Mouse (Mus musculus): ENCODE results near the gene Lpcat1. TPM values are rescaled to one million over a fixed set of nuclear protein-coding genes. Genes with fewer than 3 reads are reported as not detected.

Gene Lpcat1
- total RNA-seq, 2 experiments from 2014 or later, result 36.6 to 39.5 TPM

DNA sequence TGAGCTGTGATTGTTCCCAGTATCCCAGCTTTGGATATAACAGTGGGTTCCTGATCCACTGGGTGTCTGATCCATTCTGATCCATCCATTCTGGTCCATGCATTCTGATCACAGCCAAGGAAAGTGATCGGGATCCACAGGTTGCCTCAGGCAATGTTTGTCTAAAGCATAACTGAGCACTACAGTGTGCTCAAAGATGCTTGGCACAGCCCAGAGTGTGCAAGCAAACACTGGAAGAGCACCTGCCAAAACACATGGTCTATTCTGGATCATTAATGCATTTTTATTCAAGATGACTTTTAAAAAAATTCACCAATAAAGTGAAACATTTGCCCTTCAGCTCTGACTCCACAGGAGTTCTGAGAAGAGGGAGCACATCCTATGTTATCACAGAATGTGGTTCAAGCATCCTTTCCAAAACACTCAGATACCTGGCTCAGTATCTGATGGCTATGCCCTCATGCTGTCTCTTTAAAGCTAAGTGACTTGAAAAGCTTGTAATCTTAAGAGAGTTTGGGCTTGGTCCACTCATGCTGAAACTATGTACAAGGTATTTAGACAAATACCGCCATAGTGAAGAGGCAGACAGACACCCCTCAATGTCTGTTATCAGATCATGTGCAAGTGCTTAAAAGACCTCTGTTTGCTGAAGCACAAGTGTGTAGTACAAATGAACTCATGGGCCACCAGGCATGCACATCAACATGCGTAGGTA lies 13.3 kb upstream of the Lpcat1 start:
- H3K27ac ChIP-seq, result no peak overlapping the region
- TF ChIP-seq CTCF (conservative IDR thresholded peaks at IDR 0.05), result no peak
- H3K4me3 ChIP-seq, result no peak overlapping the region
- DNase-seq (ENCODE audit: low spot score in 2 of 2), result no peak

- no peak overlapping the region for H3K4me3 ChIP-seq
- no peak for DNase-seq (ENCODE audit: low spot score in 2 of 2)
- no peak for TF ChIP-seq CTCF (conservative IDR thresholded peaks at IDR 0.05)
- no peak overlapping the region for H3K27ac ChIP-seq
Observed at GRCm38 (mm10) chr13:73455328-73455727, 11.7 kb upstream of the Lpcat1 start.

GRCm38 (mm10) chr13:73457301-73457700 lies 9.7 kb upstream of the Lpcat1 start:
- TF ChIP-seq CTCF (conservative IDR thresholded peaks at IDR 0.05), result no peak
- DNase-seq (ENCODE audit: low spot score in 2 of 2), result no peak
- Histone ChIP-seq H3K27ac (no peak overlapping the region), H3K4me3 (no peak overlapping the region)

DNA sequence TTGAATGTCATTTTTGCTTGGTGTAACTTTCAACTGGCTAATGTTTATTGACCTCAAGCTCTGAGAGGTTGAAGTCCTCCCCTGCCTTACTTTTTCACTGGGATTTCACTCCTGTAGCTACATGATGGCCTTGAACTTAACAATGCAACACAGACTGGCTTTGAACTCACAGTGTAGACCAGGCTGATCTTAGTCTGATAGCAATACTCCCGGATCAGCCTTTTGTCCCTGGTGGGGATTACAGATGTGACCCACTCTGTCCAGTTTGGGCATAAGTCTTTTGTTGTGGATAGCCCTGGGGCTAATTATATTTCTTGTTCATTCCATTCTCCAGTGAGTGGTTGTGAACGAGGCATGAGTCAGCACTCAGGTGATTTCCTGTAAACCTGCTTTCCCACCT lies 9.3 kb upstream of the Lpcat1 start:
- no peak for TF ChIP-seq CTCF (conservative IDR thresholded peaks at IDR 0.05)
- Histone ChIP-seq H3K27ac (no peak overlapping the region), H3K4me3 (no peak overlapping the region)
- DNase-seq (ENCODE audit: low spot score in 2 of 2), result no peak

DNA sequence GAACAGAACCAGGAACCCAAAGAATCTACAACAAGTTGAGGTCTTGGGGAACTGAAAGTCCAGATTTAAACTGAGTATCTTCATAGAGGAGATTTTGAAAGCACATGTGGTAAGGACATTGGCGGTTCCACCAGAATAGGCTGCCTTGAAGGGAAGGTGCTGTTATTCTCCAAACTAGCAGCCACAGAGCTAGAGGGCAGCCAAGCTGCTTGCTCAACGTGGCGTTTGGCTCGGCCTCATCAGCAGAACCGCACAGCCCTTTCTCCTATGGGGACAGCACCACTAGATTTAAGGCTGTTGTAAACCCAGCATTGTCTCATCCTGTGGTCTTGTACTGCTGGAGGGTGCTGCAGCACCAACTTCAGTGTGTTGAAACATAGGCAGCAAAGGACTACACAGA lies 8.3 kb upstream of the Lpcat1 start:
- no peak for DNase-seq (ENCODE audit: low spot score in 2 of 2)
- TF ChIP-seq CTCF (conservative IDR thresholded peaks at IDR 0.05), result no peak

GRCm38 (mm10) chr13:73459189-73459850 lies 7.7 kb upstream of the Lpcat1 start:
- Histone ChIP-seq H3K4me3 (no peak overlapping the region), H3K27ac (no peak overlapping the region)
- TF ChIP-seq CTCF (conservative IDR thresholded peaks at IDR 0.05), result no peak
- DNase-seq (ENCODE audit: low spot score in 2 of 2), result no peak

More for the DNA sequence above, 8.3 kb upstream of the Lpcat1 start:
- no peak overlapping the region for H3K27ac ChIP-seq
- no peak overlapping the region for H3K4me3 ChIP-seq

DNA sequence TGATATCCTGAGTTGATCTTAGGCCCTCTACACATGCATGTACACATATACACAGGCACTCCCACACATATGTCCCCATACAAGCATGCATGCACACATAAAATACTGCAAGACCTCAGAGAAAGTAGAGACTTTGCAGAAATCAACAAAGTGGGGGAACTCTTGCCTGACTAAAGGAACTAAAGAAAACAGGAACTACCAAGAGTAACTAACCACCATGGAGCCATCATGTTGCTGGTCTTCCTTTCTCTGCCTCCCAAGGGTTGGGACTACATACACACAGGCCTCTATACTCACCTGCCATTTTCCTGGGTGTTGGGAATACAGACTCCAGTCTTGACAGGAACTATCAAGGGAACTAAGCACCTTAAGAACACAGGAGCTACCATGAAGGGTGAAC lies 5.4 kb upstream of the Lpcat1 start:
- Histone ChIP-seq H3K4me3 (no peak overlapping the region), H3K27ac (no peak overlapping the region)
- DNase-seq (ENCODE audit: low spot score in 2 of 2), result no peak
- TF ChIP-seq CTCF (conservative IDR thresholded peaks at IDR 0.05), result no peak

DNA sequence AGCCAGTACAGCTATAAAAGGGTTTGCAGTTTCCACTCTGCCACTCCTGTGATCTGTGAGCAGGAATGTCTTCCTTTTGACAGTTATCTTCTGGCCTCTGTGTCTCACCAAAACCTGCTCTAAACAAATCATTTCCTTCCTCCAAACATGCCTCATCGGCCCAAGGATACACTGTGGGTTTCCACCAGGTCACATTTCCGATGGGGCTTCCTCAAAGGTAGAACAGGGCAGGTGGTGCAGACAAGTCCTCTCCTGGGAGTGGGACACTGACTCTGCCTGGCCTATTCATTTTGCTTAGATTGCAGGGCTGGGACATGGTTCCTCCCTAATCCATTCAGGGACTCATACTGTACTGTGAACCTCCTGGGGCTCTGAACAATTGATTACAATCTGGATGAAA lies 1.8 kb upstream of the Lpcat1 start:
- DNase-seq (ENCODE audit: low spot score in 2 of 2), result no peak
- Histone ChIP-seq H3K4me3 (no peak overlapping the region), H3K27ac (no peak overlapping the region)
- TF ChIP-seq CTCF (conservative IDR thresholded peaks at IDR 0.05), result no peak

DNA sequence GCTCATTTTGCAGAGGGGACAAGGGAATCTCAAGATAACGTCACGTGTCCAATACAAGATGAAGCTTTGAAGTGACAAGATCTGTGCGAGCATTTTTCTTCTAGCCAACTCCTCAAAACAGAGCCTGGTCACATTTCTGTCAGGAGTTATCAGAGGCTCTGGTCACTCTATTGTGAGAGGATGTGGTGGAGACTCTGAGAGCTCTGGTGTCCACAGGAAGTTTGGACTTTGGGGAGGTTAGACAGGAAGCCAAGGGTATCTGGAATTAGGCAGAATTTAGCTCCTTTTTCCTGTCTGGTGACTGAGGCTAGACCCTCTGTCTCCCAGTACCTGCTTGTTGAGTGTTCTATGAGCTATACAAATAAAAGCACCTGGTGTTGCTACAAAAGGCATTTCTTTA lies 586 bp upstream of the Lpcat1 start:
- DNase-seq (ENCODE audit: low spot score in 2 of 2), result no peak
- peak overlapping the region; percentile 92 for H3K4me3 ChIP-seq
- no peak for TF ChIP-seq CTCF (conservative IDR thresholded peaks at IDR 0.05)
- H3K27ac ChIP-seq, result peak overlapping the region; percentile 94

DNA sequence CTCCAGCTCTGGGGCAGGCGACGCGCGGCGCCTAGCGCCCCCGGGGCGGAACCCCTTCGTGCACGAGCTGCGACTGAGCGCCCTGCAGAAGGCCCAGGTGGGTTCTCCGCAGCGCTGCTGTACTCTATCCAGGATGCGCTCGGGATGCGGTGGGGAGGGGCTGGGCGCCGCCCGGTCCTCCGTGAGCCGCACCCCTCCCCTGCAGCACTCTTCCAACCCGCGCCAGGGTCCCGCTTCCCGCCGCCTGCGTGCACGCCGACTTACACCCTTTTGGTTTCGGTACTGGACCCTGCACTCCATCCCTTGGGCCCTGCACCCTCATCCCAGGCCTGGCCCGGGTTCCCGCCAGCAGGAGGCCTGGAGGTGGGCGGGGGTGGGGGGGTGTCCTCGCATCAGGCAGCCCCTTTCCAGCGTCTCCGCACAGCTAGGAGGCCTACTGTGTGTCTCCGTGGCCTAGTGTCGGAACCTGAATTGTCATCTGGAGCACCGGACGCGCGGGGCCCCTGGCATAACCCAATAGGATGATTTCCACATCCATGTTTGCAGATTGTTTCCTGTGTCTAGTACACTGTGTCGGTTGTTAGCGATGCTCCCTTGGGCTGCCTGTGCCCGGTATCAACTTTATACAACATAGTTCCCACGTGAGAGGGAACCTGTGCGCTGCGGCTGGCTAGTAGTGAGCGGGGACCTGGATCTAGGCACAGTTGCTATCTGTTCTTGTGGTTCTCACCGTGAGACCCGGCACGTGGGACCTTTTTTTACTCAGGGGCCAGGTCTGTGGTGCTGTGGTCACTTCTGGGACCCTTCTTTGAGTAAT lies 632 bp downstream of the Lpcat1 start:
- peak in 1 of 2 experiments; percentile 35 for DNase-seq (ENCODE audit: low spot score in 2 of 2)
- no peak for TF ChIP-seq CTCF (conservative IDR thresholded peaks at IDR 0.05)
- peak overlapping the region; percentile 94 for H3K27ac ChIP-seq
- H3K4me3 ChIP-seq, result peak overlapping the region; percentile 92

- Histone ChIP-seq H3K27ac (no peak overlapping the region), H3K4me3 (peak overlapping the region; percentile 9; the same call in 1 of the 2 replicates)
- no peak for DNase-seq (ENCODE audit: low spot score in 2 of 2)
- TF ChIP-seq CTCF (conservative IDR thresholded peaks at IDR 0.05), result no peak
Observed at GRCm38 (mm10) chr13:73468834-73469233, 1.8 kb downstream of the Lpcat1 start.

DNA sequence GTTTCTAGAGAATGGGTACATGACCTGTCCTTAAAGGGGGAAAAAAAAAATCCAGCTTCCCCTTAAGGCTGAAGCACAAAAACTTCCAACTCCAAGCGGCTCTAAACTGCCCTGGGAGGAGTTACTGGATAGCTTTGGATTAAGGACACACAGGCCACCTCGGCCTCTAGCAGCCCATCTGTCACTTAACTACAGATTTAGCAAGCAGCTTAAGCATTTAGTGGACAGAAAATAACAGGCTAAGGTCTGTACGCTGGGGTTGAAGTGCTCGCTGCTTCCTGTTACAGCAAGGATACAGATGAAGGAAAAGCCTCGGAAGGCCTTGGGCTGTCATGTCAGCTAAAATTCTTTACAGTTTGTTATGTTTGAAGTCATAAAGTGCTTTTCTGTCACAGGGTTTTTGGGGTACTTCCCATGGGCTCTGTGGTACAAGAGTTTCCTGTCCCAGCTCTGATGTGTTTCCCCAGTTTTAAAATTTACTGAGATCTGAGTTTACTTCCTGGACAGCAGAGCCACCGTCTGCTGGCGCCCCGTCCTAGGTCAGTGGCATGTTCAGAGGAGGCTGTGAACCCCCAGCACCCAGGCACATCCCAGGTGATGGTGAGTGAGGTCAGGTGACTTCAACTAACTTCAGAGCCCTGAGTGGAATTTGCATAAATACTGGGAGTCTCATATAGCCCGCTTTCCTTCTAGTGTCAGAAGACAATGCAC lies 2.4 kb downstream of the Lpcat1 start:
- no peak for DNase-seq (ENCODE audit: low spot score in 2 of 2)
- Histone ChIP-seq H3K4me3 (peak overlapping the region; percentile 9; the same call in 1 of the 2 replicates), H3K27ac (no peak overlapping the region)
- no peak for TF ChIP-seq CTCF (conservative IDR thresholded peaks at IDR 0.05)

DNA sequence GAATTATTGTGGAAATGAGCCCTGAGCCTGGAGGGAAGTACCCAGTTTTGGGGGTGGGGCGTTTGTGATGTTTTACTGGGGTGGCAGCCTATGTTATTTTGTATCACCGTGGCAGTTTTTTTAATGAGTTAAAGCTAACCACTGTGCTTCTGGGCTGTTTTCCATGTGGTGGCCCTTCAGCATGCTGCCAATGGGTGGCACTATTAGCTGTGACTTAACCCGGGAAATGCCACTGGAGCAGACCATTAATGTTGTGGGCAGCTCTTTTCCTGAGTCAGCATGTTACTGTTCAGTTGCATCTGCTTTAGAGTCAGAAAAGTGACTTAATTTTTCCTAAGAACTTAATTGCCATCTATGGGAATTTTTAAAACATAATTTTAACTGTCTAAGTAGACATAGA lies 5.5 kb downstream of the Lpcat1 start:
- Histone ChIP-seq H3K4me3 (no peak overlapping the region), H3K27ac (no peak overlapping the region)
- TF ChIP-seq CTCF (conservative IDR thresholded peaks at IDR 0.05), result peak; percentile 43
- no peak for DNase-seq (ENCODE audit: low spot score in 2 of 2)
